Mouse (Mus musculus): ENCODE measurements at regions not wholly inside any gene's neighbourhood (a gene's known extent, or its start where the extent isn't known, plus 50 kb on each side); places are given as distances from the start of the nearest gene placed in this dataset.
"Not testable (repeated sequence)": the region's sequence is repeated elsewhere in the genome, so short reads cannot be mapped to it uniquely, and the experiment has no call there.

- Histone ChIP-seq H3K9me3 (replicated peaks; ENCODE audit: insufficient read depth, low read length) (no peaks in the 10 kb centered on the region), H3K36me3 (ENCODE audit: control insufficient read depth in 1 of 2, insufficient read depth in 2 of 2, low read length in 2 of 2) (no peaks in the 10 kb centered on the region), H3K9ac (ENCODE audit: control insufficient read depth, low read depth, low read length, poor library complexity, severe bottlenecking) (no peak overlapping the region), H3K27me3 (ENCODE audit: control insufficient read depth in 1 of 2, insufficient read depth in 2 of 2, low read length in 2 of 2) (peaks cover 0 to 1% of the 10 kb centered on the region in 2 experiments; a peak in 2 of 4 replicates), H3K79me2 (ENCODE audit: control insufficient read depth, insufficient read depth, low read length, poor library complexity) (no peaks in the 10 kb centered on the region), H3K4me3 (ENCODE audit: control insufficient read depth in 1 of 2, insufficient read depth in 1 of 2, low read depth in 2 of 2, low read length in 2 of 2) (no peak overlapping the region), H3K4me1 (ENCODE audit: control insufficient read depth in 1 of 2, insufficient read depth in 2 of 2, low read length in 2 of 2) (no peaks in the 10 kb centered on the region), H3K27ac (ENCODE audit: control insufficient read depth, low read depth, low read length) (no peak overlapping the region)
- TF ChIP-seq RAD21 (IDR thresholded peaks at IDR 0.05; ENCODE audit: low read depth, low read length) (no peak), NRF1 (IDR thresholded peaks at IDR 0.05; ENCODE audit: insufficient read depth, low read depth, low read length, poor library complexity, severe bottlenecking) (no peak), POLR2AphosphoS2 (IDR thresholded peaks at IDR 0.05; ENCODE audit: low read length) (no peak), KAT2A (conservative IDR thresholded peaks at IDR 0.05; ENCODE audit: low read depth, low read length) (no peak)
- no peak for DNase-seq (ENCODE audit: low read depth, low spot score)
Measured at GRCm38 (mm10) chr2:114739421-114740212, 84.9 kb upstream of the Dph6 start.

- H3K36me3 ChIP-seq (ENCODE audit: control insufficient read depth in 1 of 2, insufficient read depth in 2 of 2, low read length in 2 of 2), result no peaks in the 10 kb centered on the region
- H3K9me3 ChIP-seq (replicated peaks; ENCODE audit: insufficient read depth, low read length), result no peaks in the 10 kb centered on the region
- H3K9ac ChIP-seq (ENCODE audit: control insufficient read depth, low read depth, low read length, poor library complexity, severe bottlenecking), result no peak overlapping the region
- no peak overlapping the region for H3K4me3 ChIP-seq (ENCODE audit: control insufficient read depth in 1 of 2, insufficient read depth in 1 of 2, low read depth in 2 of 2, low read length in 2 of 2)
- no peak overlapping the region for H3K27ac ChIP-seq (ENCODE audit: control insufficient read depth, low read depth, low read length)
- H3K27me3 ChIP-seq (ENCODE audit: control insufficient read depth in 1 of 2, insufficient read depth in 2 of 2, low read length in 2 of 2), result no peaks in the 10 kb centered on the region
- no peak for TF ChIP-seq RAD21 (IDR thresholded peaks at IDR 0.05; ENCODE audit: low read depth, low read length)
- no peak for TF ChIP-seq CHD2 (IDR thresholded peaks at IDR 0.05; ENCODE audit: low read length)
- no peak for TF ChIP-seq CTCF (IDR thresholded peaks at IDR 0.05 in 2 of 3, conservative IDR thresholded peaks at IDR 0.05 in 1 of 3; ENCODE audit: control insufficient read depth in 1 of 3, insufficient read depth in 1 of 3, low read depth in 2 of 3, low read length in 3 of 3, poor library complexity in 1 of 3, severe bottlenecking in 1 of 3)
- TF ChIP-seq HCFC1 (IDR thresholded peaks at IDR 0.05; ENCODE audit: low read depth, low read length), result no peak
- TF ChIP-seq POLR2AphosphoS5 (IDR thresholded peaks at IDR 0.05; ENCODE audit: borderline replicate concordance, low read depth, low read length), result no peak
- TF ChIP-seq POLR2AphosphoS2 (IDR thresholded peaks at IDR 0.05; ENCODE audit: low read length), result no peak
- no peak for TF ChIP-seq MAFK (IDR thresholded peaks at IDR 0.05; ENCODE audit: borderline replicate concordance, low read depth, low read length)
- no peak for TF ChIP-seq SMC3 (IDR thresholded peaks at IDR 0.05; ENCODE audit: low read depth, low read length)
- DNase-seq (ENCODE audit: low read depth, low spot score), result no peak
- no peaks in the 10 kb centered on the region for H3K4me1 ChIP-seq (ENCODE audit: control insufficient read depth in 1 of 2, insufficient read depth in 2 of 2, low read length in 2 of 2)
- no peaks in the 10 kb centered on the region for H3K79me2 ChIP-seq (ENCODE audit: control insufficient read depth, insufficient read depth, low read length, poor library complexity)
Measured at GRCm38 (mm10) chr2:114763276-114763675, 108.5 kb upstream of the Dph6 start.

- not testable (repeated sequence) for H3K4me1 ChIP-seq (ENCODE audit: control insufficient read depth in 1 of 2, insufficient read depth in 2 of 2, low read length in 2 of 2); H3K4me3 ChIP-seq (ENCODE audit: control insufficient read depth in 1 of 2, insufficient read depth in 1 of 2, low read depth in 2 of 2, low read length in 2 of 2); H3K27me3 ChIP-seq (ENCODE audit: control insufficient read depth in 1 of 2, insufficient read depth in 2 of 2, low read length in 2 of 2); H3K9ac ChIP-seq (ENCODE audit: control insufficient read depth, low read depth, low read length, poor library complexity, severe bottlenecking); H3K79me2 ChIP-seq (ENCODE audit: control insufficient read depth, insufficient read depth, low read length, poor library complexity); H3K9me3 ChIP-seq (replicated peaks; ENCODE audit: insufficient read depth, low read length); DNase-seq (ENCODE audit: low read depth, low spot score); H3K36me3 ChIP-seq (ENCODE audit: control insufficient read depth in 1 of 2, insufficient read depth in 2 of 2, low read length in 2 of 2); H3K27ac ChIP-seq (ENCODE audit: control insufficient read depth, low read depth, low read length)
Measured at GRCm38 (mm10) chr2:114773723-114774122, 119.0 kb upstream of the Dph6 start.

Measured in MEL (cell line).